Mouse (Mus musculus) ES-Bruce4 (cell line): ENCODE data around the gene Slc45a2.

ENCODE experiments used
- CTCF ChIP-seq: IDR thresholded peaks from one replicate; pipeline ENCODE4 v1.8.1; 2011; ENCODE audit warnings: low read depth, low read length
- POLR2A ChIP-seq: IDR thresholded peaks from one replicate; pipeline ENCODE4 v1.8.1; 2011; ENCODE audit warnings: low read length; ENCODE audit not compliant: insufficient read depth

- TF ChIP-seq POLR2A (no peak), CTCF (no peak)
These were observed 63.6 kb downstream of the Slc45a2 start for GRCm38 (mm10) chr15:11064160-11064557.
